Mouse (Mus musculus): ENCODE data around the gene Gm47996.
A peak's percentile ranks its signal among the peaks of the same experiment; 100 is the strongest.
"Not testable (repeated sequence)": the region's sequence is repeated elsewhere in the genome, so short reads cannot be mapped to it uniquely, and the experiment has no call there.

Gm47996 gene

GRCm38 (mm10) chr1:151209824-151210355 is at the start of gene Gm47996:
Gm47996 (plus strand) TSS chr1:151210131.
- DNase-seq (ENCODE audit: low read depth), result not testable (repeated sequence)

- no peak for DNase-seq (ENCODE audit: low read depth)
Measured at GRCm38 (mm10) chr1:151166031-151166430, 43.9 kb upstream of the Gm47996 start.

- no peak for DNase-seq (ENCODE audit: low read depth)
Measured at GRCm38 (mm10) chr1:151167297-151168047, 42.5 kb upstream of the Gm47996 start.

GRCm38 (mm10) chr1:151168637-151169036 is 41.3 kb upstream of the Gm47996 start:
- no peak for DNase-seq (ENCODE audit: low read depth)

- no peak for DNase-seq (ENCODE audit: low read depth)
Measured at GRCm38 (mm10) chr1:151171572-151172461, 38.1 kb upstream of the Gm47996 start.

GRCm38 (mm10) chr1:151177030-151177936 is 32.6 kb upstream of the Gm47996 start:
- DNase-seq (ENCODE audit: low read depth), result peak; percentile 80

- no peak for DNase-seq (ENCODE audit: low read depth)
Measured at GRCm38 (mm10) chr1:151177937-151178271, 32.0 kb upstream of the Gm47996 start.

- no peak for DNase-seq (ENCODE audit: low read depth)
Measured at GRCm38 (mm10) chr1:151178505-151179083, 31.3 kb upstream of the Gm47996 start.

GRCm38 (mm10) chr1:151180167-151180566 is 29.8 kb upstream of the Gm47996 start:
- DNase-seq (ENCODE audit: low read depth), result no peak

- not testable (repeated sequence) for DNase-seq (ENCODE audit: low read depth)
Measured at GRCm38 (mm10) chr1:151182266-151182665, 27.7 kb upstream of the Gm47996 start, which contains the start of gene Gm47985. Gm47985 (plus strand) TSS chr1:151182537.

- DNase-seq (ENCODE audit: low read depth), result not testable (repeated sequence)
Measured at GRCm38 (mm10) chr1:151186186-151186585, 23.7 kb upstream of the Gm47996 start.

GRCm38 (mm10) chr1:151186879-151187424 is 23.0 kb upstream of the Gm47996 start:
- not testable (repeated sequence) for DNase-seq (ENCODE audit: low read depth)

GRCm38 (mm10) chr1:151188469-151188868 is 21.5 kb upstream of the Gm47996 start:
- no peak for DNase-seq (ENCODE audit: low read depth)

- not testable (repeated sequence) for DNase-seq (ENCODE audit: low read depth)
Measured at GRCm38 (mm10) chr1:151192075-151192474, 17.9 kb upstream of the Gm47996 start, which contains the start of gene Gm8947. Gm8947 (plus strand) TSS chr1:151192376.

- not testable (repeated sequence) for DNase-seq (ENCODE audit: low read depth)
Measured at GRCm38 (mm10) chr1:151192739-151193138, 17.2 kb upstream of the Gm47996 start.

GRCm38 (mm10) chr1:151195986-151196385 is 13.9 kb upstream of the Gm47996 start:
- DNase-seq (ENCODE audit: low read depth), result not testable (repeated sequence)

GRCm38 (mm10) chr1:151196690-151197089 is 13.2 kb upstream of the Gm47996 start:
- DNase-seq (ENCODE audit: low read depth), result not testable (repeated sequence)

GRCm38 (mm10) chr1:151198120-151198519 is 11.8 kb upstream of the Gm47996 start, which contains the start of gene Gm47995:
Gm47995 (plus strand) TSS chr1:151198448.
- DNase-seq (ENCODE audit: low read depth), result peak; percentile 11

GRCm38 (mm10) chr1:151200620-151201019 is 9.3 kb upstream of the Gm47996 start:
- not testable (repeated sequence) for DNase-seq (ENCODE audit: low read depth)

GRCm38 (mm10) chr1:151202771-151203170 is 7.2 kb upstream of the Gm47996 start:
- DNase-seq (ENCODE audit: low read depth), result not testable (repeated sequence)

- DNase-seq (ENCODE audit: low read depth), result not testable (repeated sequence)
Measured at GRCm38 (mm10) chr1:151203818-151204217, 6.1 kb upstream of the Gm47996 start, which contains the start of gene 3110040M04Rik. 3110040M04Rik (plus strand) TSS chr1:151204121.

Data from induced T-regulatory cell, adult 2 months (primary cell).